Mouse (Mus musculus): ENCODE results near the gene Olfr66.

The Olfr66 gene

DNA sequence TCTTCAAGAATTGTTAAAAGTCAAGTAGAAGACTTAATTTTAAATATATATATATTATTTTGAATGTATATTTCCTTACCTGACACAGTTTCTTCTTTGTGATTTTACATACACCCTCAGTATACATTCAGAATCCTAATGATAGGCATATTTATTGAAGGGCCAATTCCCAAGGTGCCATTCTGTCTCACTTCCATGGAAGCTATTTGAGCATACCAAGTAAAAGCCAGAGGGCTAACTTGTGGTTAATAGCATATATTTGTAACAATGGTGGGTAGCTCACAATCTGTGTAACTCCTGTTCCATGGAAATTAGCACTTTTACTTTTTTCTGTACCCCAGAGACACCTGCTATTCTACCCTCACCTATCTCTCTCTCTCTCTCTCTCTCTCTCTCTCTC lies at the start of gene Olfr66:
TSS of gene Olfr66 (minus strand) at position 101 of the 400 bp plus-strand sequence.
- DNase-seq (ENCODE audit: low read depth in 1 of 2, low spot score in 2 of 2) = no peak

DNA sequence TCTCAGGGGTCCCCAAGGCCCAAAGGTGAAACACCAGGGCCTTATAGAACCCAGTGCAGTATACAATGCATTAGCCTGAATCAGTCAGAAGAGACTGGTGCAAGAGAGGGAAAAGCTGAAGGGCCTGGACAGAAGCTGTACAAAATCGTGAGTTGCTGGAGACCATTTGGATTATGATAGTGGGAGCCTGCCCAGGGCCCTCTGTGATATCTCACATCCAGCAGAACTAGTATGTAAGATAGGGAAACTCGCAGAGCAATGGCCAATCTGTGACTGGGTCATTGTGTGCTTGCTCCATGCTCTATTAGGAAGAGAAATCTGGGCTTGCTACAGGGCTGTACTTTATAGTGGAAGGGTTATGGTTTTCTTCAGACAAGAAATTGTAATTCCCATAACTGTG lies 48.2 kb upstream of the Olfr66 start, which contains the start of gene Olfr632:
TSS of gene Olfr632 (plus strand) at position 84 of the 400 bp plus-strand sequence.
- DNase-seq (ENCODE audit: low read depth in 1 of 2, low spot score in 2 of 2) = no peak

DNA sequence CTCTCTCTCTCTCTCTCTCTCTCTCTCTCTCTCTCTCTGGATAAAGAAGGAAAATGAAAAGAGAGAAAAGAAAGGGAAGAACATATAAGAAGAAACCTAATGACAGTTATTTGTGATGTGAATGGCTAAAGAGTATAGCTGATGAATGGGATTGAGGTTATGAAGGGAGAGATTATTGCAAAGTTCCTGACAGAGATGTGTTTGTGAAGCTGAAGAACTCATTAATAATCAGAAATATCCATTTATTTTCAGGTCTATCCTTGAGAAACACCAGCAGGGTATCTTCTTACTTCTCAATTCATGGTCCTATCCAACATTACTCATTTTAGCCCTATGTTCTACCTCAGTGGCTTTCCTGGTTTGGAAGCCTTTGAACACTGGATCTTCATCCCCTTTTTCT lies 42.5 kb upstream of the Olfr66 start, which contains the start of gene Olfr631:
TSS of gene Olfr631 (plus strand) at position 301 of the 400 bp plus-strand sequence.
- no peak for DNase-seq (ENCODE audit: low read depth in 1 of 2, low spot score in 2 of 2)

DNA sequence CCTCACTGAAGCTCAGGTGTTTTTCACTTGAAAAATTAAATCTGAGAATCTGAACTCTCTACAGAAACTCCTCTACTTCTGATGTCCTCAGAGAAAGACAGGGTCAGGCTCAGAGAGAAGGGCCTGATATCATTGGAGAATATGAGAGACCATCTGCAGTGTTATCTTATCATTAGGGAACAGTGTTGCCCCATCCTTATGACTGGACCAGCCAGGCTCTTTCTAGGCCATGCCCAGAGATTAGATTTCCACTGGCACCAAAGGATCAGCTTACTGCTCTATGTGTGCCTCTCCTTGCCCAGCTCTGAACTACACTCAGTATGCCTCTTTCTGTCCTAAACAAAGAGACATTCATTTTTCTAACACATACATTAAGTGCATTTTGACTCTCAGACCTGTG lies 29.3 kb upstream of the Olfr66 start:
- DNase-seq (ENCODE audit: low read depth in 1 of 2, low spot score in 2 of 2) = no peak

DNA sequence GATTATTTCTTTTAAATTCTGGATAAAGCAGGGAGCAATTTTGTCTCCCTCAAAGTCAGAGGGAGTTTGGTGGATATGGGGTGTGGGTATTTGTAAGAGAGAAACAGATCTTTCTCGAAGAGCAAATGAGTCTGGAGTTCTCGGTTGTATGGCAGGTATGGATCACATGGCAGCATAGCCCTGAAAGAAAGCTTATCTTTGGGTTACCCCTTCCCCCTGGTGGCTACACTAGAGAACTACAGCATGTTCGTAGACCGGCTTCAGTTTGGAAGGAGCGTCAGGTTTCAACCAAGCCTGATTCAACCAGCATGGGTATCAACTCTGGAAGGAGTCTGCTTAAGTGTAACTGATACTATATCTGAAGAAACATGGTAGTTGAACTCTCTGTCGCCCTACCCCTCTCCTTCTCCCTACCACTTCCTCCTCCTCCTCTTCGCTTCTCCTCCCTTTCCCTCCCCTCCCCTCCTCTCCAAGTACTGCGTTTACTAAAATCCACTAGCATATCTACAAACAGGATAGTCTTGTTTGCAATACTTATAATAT lies 27.0 kb upstream of the Olfr66 start:
- no peak for DNase-seq (ENCODE audit: low read depth in 1 of 2, low spot score in 2 of 2)

DNA sequence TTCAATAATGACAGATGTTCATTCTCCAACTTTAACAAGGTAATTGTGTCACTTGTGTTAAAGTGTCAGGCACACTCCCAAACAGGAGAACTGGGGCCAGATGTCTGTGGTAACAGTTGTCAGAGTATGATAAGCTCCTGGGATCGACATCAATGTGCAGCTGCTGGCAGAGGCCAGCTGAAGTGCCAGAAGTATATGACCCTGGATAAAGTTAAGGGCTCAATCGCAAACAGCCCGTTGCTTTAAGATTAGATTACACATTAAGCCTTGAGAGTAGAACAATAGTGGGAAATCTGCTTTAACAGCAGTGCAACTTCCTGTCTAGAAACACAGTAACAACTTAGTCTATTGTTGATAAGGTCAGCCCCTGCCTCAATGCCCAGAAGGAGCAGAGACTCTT lies 24.0 kb upstream of the Olfr66 start:
- DNase-seq (ENCODE audit: low read depth in 1 of 2, low spot score in 2 of 2) = no peak

DNA sequence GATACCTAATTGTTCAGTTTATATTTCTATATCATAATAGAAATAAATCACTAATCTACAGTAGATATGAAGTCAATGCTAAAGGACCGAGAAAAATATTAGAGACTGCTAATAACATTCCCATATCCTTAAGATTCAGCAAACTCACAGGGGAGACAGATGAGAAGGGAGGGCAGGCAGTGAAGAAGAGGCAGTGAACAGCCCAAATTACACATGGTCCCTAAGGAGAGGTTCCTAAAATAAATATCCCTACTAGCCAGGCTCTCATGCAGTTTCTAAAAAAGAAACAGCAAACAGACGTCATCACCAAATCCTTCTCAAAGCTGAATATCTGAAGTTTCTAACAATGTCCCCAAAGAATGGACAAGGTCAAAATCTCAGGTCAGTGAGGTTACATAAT lies 17.1 kb upstream of the Olfr66 start, which contains the start of gene Olfr65:
TSS of gene Olfr65 (plus strand) at position 301 of the 400 bp plus-strand sequence.
- DNase-seq (ENCODE audit: low read depth in 1 of 2, low spot score in 2 of 2) = no peak

DNA sequence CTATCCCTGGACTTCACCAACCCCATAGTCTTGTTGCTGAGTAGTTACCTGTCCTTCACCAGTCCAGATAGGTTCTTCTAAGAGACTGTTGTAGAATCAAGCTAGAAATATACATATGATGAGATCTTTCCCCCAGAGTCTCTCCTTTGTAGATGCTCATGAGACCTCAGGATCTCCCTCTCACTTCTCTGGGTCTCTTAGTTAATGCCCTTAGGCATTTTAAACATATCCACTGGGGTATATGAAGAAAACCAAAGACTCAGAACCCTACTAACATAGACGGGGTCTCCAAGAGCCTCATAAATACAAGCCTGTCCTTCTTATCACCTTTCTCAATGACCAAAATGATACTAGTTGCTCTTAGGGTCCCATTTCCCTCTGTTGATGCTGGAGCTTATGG lies 8.3 kb upstream of the Olfr66 start, which contains the start of gene Olfr64:
TSS of gene Olfr64 (minus strand) at position 101 of the 400 bp plus-strand sequence.
- no peak for DNase-seq (ENCODE audit: low read depth in 1 of 2, low spot score in 2 of 2)

DNA sequence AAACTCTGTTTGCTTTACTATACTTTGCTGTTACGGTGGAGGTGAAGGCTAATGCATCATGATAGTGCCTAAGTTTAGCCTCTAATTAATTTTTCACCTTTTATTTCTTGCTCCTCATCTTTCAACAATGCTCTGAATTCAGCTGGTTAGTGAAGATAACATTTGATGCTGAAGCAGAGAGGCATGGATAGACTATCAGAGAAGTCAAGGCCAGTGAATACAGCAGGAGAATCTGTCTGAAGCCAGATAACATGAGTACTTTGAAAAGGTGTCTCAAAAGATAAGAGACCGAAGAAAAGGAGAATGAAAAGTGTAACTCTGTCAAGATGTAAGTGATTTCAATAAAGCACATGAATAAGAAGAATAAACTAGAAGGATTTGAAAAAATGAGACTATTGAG lies 9.0 kb downstream of the Olfr66 start:
- DNase-seq (ENCODE audit: low read depth in 1 of 2, low spot score in 2 of 2) = no peak

DNA sequence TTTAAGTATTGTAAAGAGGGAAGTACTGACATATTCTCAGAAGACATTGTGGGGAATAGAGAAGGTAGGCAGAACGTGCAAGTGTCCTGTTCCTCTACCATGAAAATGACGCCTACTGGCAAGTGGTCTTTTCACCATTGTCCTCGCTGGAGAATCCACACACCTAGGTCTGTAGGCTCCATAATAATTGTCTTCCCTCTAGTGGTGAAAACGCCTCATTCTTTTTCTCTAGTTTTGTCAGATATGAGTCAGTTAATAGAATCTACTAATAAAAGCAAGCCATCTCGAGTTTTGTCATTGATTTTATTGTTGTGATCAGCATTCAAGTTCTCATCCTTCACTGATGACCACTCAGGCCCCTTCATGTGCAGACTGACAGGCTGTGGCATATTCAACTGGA lies 11.6 kb downstream of the Olfr66 start:
- no peak for DNase-seq (ENCODE audit: low read depth in 1 of 2, low spot score in 2 of 2)

DNA sequence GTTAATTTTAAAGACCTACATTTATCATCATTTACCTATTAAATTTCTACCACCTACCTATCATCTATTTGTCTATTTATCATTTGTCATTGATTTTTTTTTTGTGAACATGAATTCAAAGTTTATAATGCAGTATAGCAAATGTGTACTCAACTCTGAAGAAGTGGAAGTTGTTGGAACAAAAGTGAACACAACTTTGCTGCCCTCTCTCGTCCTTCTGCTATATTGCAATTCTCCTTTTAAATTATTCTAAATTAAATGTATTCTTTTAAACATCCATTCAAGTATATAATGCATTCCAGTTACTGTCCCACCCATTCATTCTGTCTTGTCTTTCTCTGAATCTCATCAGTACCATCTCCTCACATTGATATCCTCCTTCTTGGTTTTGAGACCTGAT lies 13.0 kb downstream of the Olfr66 start:
- no peak for DNase-seq (ENCODE audit: low read depth in 1 of 2, low spot score in 2 of 2)

DNA sequence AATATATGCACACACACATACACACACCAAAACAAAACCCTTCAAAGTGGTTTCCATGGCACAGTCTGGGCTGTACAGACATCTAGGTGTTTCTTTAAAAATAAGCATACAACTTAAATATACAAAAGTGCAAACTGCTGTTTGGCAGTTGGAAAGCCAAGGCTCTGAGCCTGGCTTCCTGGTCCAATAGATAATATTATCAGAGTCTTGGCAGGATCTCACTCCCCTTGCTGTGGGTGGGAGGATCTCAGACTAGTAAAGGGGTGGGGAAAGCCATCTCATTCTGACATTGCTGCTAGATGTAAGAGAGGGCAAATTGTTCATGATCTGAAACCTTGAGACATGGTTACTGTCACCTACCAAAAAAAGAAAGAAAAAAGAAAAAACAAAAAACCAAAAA lies 15.4 kb downstream of the Olfr66 start:
- no peak for DNase-seq (ENCODE audit: low read depth in 1 of 2, low spot score in 2 of 2)

DNA sequence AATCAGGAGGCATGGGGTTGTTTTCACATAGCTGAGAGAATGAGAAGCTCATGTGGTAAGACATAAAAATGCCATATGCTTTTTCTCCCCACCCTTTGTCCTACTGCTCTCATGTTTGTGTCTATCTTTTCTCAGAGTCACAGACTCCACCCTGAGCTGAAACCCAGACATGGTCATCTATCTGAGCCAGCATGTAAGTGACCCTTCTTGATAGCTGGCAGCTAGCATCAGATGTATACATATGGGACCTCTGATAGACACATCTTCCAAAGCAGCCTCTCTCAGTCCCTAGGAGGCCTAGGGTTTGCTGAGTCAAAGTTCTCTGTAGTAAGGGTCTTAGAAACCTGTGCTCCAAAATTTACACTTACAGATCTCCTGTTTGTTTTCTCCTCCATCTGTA lies 20.3 kb downstream of the Olfr66 start:
- no peak for DNase-seq (ENCODE audit: low read depth in 1 of 2, low spot score in 2 of 2)

DNA sequence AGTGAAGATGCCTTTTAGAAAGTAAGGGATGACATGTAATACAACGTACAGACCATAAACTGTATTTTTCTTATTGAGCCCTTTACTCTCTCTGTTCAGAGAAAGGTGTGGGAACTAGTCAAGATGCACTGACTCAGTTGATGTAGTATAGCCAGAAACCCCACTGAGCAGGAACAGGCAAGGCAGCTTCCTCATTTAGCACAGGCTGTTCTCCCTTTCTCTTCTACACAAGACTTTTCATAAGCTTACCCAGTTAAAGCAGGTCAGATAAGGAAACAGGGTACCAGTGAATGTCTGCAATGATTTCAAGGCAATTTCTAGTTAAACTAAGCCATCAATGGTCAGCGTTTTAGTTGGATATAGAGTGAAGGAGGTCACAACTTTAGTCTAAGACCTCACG lies 24.5 kb downstream of the Olfr66 start:
- no peak for DNase-seq (ENCODE audit: low read depth in 1 of 2, low spot score in 2 of 2)

DNA sequence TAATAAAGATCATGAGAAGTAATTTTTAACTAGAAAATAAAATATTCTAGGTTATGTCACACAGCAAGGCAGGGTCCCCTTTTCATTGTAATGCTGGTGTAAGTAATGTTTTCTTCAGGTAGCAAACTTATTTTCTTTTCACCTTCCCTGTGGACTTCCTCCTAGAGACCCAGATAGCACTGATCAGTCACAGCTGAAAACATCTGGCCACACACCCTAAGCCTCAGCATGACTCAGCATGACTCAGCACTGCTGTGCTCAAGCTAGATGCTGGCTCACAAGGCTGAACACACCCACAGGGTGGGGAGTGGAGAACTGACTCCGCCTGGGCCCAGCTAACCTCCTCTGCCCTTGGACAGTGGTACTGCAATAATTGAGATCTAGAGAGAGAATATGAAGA lies 25.2 kb downstream of the Olfr66 start:
- no peak for DNase-seq (ENCODE audit: low read depth in 1 of 2, low spot score in 2 of 2)

DNA sequence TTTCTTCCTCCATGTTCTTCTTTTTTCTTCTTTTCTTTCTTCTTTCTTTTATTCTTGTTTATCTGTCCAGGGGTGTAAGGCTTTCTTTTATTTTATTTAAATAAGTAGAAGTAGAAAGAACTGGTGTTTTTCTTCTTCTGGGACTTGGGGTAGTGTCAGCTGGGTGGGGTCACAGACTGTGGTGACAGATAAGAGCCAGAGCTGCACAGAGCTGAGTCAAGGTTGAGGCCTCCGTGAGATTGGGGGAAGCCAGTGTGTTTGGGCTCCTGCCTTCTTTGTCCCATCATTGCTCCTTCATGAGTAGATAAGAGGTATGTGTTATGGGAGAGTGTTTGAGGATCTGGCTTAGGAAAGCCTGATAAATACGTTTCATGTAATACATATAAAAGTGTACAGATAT lies 27.0 kb downstream of the Olfr66 start:
- DNase-seq (ENCODE audit: low read depth in 1 of 2, low spot score in 2 of 2) = no peak

DNA sequence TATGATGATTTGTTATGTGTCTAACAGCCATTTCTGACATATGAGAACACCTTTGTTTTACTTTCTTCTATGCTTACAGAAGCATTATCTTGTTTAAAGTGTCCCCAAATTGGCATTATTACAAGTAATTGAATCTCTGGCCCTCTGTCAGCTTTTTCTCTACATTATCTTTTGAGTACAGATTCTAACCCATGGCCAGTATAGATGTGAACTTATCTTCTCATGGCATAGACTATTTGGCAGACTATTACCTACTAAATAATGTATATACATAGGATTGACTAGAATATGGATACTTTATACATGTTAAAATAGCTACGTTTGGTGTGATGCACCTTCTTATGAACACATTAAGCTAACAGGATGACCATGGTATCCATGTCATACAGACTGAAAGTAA lies 31.4 kb downstream of the Olfr66 start:
- no peak for DNase-seq (ENCODE audit: low read depth in 1 of 2, low spot score in 2 of 2)

DNA sequence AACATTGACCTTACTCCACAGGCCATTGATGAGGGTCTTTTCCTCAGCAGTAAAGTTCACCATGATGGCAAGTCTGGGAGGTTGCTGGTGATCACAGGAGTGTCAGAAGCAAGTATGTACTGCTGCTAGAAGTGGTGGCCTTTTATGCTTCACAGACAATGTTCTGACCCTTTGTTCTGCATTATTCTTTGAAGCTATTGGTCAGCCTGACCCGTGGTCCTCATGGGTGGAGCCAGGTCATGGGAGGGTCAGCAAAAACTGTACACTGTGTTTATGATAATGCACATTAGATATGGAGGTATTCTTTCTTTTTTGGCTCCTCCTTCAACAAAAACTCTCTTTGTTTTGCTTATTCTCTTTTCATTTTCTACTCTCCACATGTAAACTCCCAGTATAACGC lies 33.0 kb downstream of the Olfr66 start, which contains the start of gene Hbb-y:
TSS of gene Hbb-y (minus strand) at position 127 of the 400 bp plus-strand sequence.
- no peak for DNase-seq (ENCODE audit: low read depth in 1 of 2, low spot score in 2 of 2)

DNA sequence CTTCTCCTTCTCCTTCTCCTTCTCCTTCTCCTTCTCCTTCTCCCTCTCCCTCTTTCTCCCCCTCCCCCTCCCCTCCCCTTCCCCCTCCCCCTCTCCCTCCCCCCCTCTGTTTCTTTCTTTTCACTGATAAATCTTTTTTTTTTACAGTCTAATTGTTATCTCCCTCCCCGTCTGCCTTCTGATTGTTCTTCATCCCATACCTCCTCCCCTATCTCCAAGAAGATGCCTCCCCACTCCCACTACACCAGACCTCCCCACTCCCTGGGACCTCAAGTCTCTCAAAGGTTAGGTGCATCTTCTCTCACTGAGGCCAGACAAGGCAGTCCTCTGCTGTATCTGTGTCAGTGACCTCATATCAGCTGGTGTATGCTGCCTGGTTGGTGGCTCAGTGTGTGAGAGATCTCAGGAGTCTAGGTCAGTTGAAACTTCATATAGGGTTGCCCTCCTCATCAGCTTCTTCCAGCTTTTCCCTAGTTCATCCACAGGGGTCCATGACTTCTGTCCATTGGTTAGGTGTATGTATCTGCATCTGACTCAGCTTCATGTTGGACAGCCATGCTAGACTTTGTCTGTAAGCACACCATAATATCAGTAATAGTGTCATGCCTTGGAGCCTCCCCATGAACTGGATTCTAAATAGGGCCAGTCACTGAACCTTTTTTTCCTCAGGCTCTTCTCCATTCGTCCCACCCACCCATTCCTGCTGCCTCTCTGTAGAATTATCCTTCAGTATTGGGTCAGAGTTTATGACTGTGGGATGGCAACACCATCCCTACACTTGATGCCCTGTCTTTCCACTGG lies 41.3 kb downstream of the Olfr66 start:
- no peak for DNase-seq (ENCODE audit: low read depth in 1 of 2, low spot score in 2 of 2)

DNA sequence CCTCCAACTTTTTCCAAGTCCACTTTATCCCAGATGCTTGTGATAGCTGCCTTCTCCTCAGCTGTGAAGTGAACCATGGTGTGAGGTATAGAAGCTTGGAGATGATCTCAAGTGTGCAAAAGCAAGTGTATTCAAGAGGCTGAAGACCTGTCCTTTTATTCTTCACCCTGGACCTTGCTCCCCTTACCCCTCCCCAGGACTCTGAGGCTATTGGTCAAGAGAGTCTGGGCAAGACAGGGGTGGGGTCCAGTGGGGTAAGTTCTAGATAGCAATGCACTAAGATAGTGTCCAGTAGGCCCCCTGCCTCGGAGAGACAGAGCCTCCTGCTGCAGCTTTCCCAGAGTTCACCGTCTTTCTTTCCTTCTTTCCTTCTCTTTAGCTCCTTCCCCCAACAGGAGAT lies 43.0 kb downstream of the Olfr66 start, which contains the start of gene Hbb-bh1:
TSS of gene Hbb-bh1 (minus strand) at position 131 of the 400 bp plus-strand sequence.
- no peak for DNase-seq (ENCODE audit: low read depth in 1 of 2, low spot score in 2 of 2)

DNA sequence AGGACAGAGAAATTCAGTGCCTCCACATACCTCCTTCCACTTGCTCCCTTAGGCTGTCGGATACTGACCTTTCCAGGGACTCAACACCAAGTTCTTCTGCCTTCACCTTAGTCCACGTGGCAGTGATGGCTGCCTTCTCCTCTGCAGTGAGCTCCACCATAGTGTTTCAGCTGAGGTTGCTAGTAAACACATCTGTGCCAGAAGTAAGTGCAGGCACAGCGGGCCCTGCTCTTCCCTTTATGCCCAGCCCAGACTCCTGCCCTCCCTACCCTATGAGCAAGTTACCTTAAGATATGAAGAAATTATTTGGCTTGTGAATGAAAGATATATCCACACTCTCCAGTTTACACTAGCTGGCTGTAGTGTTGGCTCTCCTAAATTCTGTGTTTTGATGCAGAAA lies 45.8 kb downstream of the Olfr66 start, which contains the start of gene Hbb-bh2:
TSS of gene Hbb-bh2 (minus strand) at position 253 of the 400 bp plus-strand sequence.
- no peak for DNase-seq (ENCODE audit: low read depth in 1 of 2, low spot score in 2 of 2)
